Mouse (Mus musculus): ENCODE measurements at regions not wholly inside any gene's neighbourhood (a gene's known extent, or its start where the extent isn't known, plus 50 kb on each side); places are given as distances from the start of the nearest gene placed in this dataset.

- TF ChIP-seq CTCF (IDR thresholded peaks at IDR 0.05; ENCODE audit: control insufficient read depth, insufficient read depth, insufficient read length) (no peak), USF1 (IDR thresholded peaks at IDR 0.05; ENCODE audit: low read depth) (no peak), MYOG (IDR thresholded peaks at IDR 0.05; ENCODE audit: control insufficient read depth, extremely low read depth, insufficient read length) (no peak), MYOD1 (IDR thresholded peaks at IDR 0.05; ENCODE audit: control insufficient read depth, insufficient read length, low read depth) (no peak), FOSL1 (IDR thresholded peaks at IDR 0.05; ENCODE audit: insufficient read depth, low read length, poor library complexity, severe bottlenecking) (no peak), MAX (IDR thresholded peaks at IDR 0.05) (no peak)
Observed at GRCm38 (mm10) chr13:70103903-70104302, 301.7 kb downstream of the Med10 start.
